Mouse (Mus musculus): ENCODE measurements around the gene Gpr87.

Gene Gpr87

GRCm38 (mm10) chr3:59139651-59140051, 55.3 kb downstream of the Gpr87 start:
- in situ Hi-C loops (cut with MboI, MseI) = no loop called here

DNA sequence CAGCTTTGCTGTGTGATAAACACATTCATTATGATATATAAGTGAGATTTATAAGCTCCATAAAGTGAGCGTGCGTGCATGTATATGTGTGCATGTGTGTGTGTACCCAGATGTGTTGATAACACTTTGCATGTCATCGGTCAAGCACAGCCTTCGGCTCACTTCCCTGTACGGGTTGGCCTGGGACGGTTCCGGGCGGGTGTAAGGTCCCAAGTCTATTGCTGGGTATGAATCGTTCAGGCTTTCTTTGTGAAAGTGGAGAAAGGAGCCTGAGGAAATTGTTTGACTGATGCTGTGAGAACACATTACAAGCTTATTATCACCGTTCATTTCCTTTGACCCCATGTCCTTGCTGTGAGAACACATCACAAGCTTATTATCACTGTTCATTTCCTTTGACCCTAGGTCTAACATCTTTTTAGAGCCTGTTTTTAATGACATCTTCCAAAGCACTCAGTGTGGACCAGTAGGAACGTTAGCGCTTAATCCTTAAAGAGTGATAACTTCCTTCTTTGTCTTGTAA, 55.9 kb downstream of the Gpr87 start:
- in situ Hi-C loops (cut with MboI, MseI) = no loop called here

DNA sequence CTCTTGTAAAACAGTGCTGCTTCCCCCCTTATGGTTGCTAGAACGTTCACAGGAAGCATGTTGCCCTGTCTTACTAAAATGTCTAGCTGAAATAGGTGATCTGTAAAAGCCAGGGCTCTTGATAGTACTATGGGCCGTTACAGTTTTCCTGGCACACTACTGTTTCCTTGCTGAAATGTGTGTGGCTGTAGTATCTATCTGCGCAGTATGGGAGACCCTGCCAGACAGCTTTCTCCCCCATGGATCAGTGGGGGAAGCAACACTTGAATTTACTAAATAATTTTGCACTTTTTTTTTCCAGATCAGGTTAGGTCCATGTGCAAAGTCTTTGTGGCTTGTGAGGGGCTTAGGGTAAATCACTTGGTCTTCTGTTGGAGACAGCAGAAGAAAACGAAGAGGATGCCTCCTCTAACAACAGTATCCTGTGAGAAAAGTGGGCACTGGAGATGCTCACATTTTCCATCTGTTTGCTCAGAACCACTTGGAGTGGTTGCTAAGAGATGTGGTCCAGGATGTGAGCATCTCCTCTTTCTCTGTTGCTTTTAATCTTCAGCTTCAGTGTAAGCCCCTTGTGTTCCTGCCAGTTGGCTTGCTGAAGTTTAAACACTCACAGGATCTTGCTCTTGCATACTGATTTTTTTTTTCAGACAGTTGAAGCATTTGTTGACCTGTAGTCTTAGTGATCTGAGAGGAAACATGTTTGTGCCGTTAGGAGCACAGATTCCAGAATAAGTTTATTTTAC, 58.8 kb downstream of the Gpr87 start:
- in situ Hi-C loops (cut with MboI, MseI) = no loop called here

DNA sequence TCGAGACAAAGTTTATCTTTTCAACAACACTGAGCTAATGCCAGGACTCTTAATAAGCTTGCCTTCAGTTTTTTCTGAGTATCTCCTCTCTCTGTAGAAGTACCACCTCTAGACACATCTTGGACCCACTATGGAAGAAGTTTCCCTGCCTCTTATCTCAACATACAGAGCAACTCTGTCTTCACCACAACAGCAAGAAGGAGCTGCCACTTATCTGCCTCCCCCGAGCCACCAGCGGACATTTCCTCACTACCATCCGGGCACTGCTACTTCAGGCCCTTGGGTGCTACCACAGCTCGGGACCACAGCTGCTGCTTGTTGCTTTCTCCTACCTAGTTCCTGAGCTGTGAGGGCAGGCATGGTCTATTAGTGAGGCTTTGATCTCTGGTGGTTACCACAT, 61.7 kb downstream of the Gpr87 start:
- in situ Hi-C loops (cut with MboI, MseI) = no loop called here

GRCm38 (mm10) chr3:59131966-59132365, 62.9 kb downstream of the Gpr87 start:
- in situ Hi-C loops (cut with MboI, MseI) = no loop called here

- in situ Hi-C loops (cut with MboI, MseI) = no loop called here
Observed at GRCm38 (mm10) chr3:59131081-59131480, 63.8 kb downstream of the Gpr87 start.

DNA sequence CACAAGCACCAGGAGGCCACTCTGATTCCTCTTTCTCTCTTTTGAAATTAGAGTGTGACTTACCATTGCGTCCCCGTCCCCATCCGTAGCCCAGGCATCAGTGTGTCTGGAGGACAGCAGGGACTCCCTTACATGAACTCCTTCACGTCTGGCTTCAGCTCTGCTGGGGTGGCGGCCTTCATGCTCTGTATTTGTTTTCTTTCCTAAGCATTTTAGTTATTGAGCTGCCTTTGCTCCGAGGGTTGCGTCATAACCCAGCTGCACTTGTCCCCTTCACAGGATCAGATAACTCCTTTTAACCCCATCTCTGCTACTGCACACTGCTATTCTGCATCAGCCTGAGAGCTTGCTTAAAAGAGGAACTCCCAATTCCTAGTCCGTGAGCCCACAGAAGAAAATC, 64.5 kb downstream of the Gpr87 start:
- in situ Hi-C loops (cut with MboI, MseI) = no loop called here

DNA sequence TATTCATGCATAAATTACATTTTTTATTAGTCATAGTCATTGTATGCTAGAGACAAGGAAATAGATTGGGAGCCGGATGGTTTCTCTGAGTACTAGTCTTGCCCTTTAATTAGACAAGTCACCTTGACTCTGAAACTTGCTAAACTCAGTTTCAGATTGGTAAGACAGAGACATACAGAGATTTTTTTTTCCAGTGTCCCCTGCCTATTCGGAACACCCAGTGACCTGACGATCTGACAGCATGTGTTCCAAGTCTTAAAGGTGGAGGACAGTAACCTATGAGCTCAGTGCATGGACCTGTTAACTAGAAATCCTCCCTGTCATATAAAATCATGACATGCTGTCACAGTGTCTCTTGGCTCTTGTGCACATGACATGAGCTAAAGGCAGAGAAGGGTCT, 65.4 kb downstream of the Gpr87 start:
- in situ Hi-C loops (cut with MboI, MseI) = no loop called here

Measured in T-helper 1 cell (primary cell).